Mouse (Mus musculus) stomach, embryonic 16.5 days (tissue): ENCODE results near the gene Prl2c3. TPM values are rescaled to one million over a fixed set of nuclear protein-coding genes. Genes with fewer than 3 reads are reported as not detected.
"Not testable (repeated sequence)": the region's sequence is repeated elsewhere in the genome, so short reads cannot be mapped to it uniquely, and the experiment has no call there.

ENCODE experiments used
- ATAC-seq: fragments of 200-750 bp; cut with Nextera tagmentation; 2 replicates; pipeline ENCODE4 v1.8.0; 2017; ENCODE audit warnings: moderate number of reproducible peaks, moderate TSS enrichment; ENCODE audit not compliant: insufficient read depth, low FRiP score
- H3K27ac ChIP-seq: fragments of 300-500 bp; sonication (generic); 2 replicates; pipeline ENCODE4 v1.5.1; 2014; ENCODE audit warnings: low read length
- H3K27me3 ChIP-seq: fragments of 300-500 bp; sonication (generic); 2 replicates; pipeline ENCODE4 v1.6.1; 2014; ENCODE audit warnings: low read length, control low read depth, mixed read lengths; ENCODE audit not compliant: control insufficient read depth, insufficient read depth
- H3K36me3 ChIP-seq: fragments of 300-500 bp; sonication (generic); 2 replicates; pipeline ENCODE4 v1.6.1; 2014; ENCODE audit warnings: low read length; ENCODE audit not compliant: control insufficient read depth, insufficient read depth
- H3K4me1 ChIP-seq: fragments of 300-500 bp; sonication (generic); 2 replicates; pipeline ENCODE4 v1.6.1; 2014; ENCODE audit warnings: low read length, control low read depth, mixed read lengths; ENCODE audit not compliant: control insufficient read depth, insufficient read depth
- H3K4me2 ChIP-seq: fragments of 300-500 bp; sonication (generic); 2 replicates; pipeline ENCODE4 v1.6.1; 2014; ENCODE audit warnings: low read depth, low read length, mixed read lengths
- H3K4me3 ChIP-seq: fragments of 300-500 bp; sonication (generic); replicated peaks from 2 replicates; pipeline ENCODE4 v1.5.1; 2014; ENCODE audit warnings: mild to moderate bottlenecking, low read length
- H3K9ac ChIP-seq: fragments of 300-500 bp; sonication (generic); 2 replicates; pipeline ENCODE4 v1.6.1; 2014; ENCODE audit warnings: low read length
- H3K9me3 ChIP-seq: fragments of 300-500 bp; sonication (generic); replicated peaks from 2 replicates; pipeline ENCODE4 v1.6.1; 2016; ENCODE audit warnings: low read length, control low read depth; ENCODE audit not compliant: control insufficient read depth
- WGBS: fragments of 180-500 bp; shearing (Covaris S2); extraction: QIAGEN DNeasy Blood & Tissue Kit; methylation state at CpG from one replicate; pipeline ENCODE4 v1.1.7; 2014; 5-methylcytosine and 5-hydroxymethylcytosine counted together
- polyA plus RNA-seq: library from polyadenylated mRNA; unstranded; fragments of >200 nt; fragmentation: Nextera tagmentation; extraction: Ambion mirVana; gene quantifications from 2 replicates; pipeline ENCODE4 v1.2.1, GENCODE M21; 2015

Gene Prl2c3
- polyA plus RNA-seq: not detected in 2 replicates

DNA sequence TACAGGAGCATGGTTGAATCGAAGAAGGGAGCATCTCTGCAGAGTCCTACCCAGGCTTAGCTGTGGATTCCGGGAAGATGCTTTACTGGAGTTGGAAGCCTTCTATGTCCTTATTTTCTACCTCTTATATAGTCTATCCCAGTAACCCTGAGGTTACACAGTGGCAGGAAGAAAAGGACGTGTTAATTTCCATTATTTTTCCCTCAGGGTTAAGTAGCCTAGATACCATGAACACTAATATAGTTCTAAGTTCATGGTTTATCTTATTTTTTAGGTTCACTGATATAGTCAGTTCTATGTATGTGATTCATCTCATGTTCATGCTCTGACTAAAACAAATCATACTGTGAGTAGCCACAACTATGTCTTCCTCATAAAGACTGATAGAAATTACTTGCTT, at the start of gene Prl2c3:
Gene Prl2c3, minus strand, starts transcription at position 101 of the 400 bp plus-strand sequence.
- ATAC-seq, H3K4me2 ChIP-seq, H3K27ac ChIP-seq, H3K36me3 ChIP-seq, H3K27me3 ChIP-seq, H3K9ac ChIP-seq, H3K4me1 ChIP-seq, H3K9me3 ChIP-seq, H3K4me3 ChIP-seq: not testable (repeated sequence)
- WGBS: 61% methylated on average over 3 of the region's 3 CpGs

GRCm38 (mm10) chr13:12848254-12848653, 48.4 kb upstream of the Prl2c3 start:
- WGBS: 73% methylated on average over 4 of the region's 4 CpGs
- ATAC-seq: peak; percentile 63
- not testable (repeated sequence) for H3K9me3 ChIP-seq, H3K27me3 ChIP-seq, H3K4me1 ChIP-seq, H3K27ac ChIP-seq, H3K4me2 ChIP-seq, H3K9ac ChIP-seq, H3K4me3 ChIP-seq, H3K36me3 ChIP-seq

DNA sequence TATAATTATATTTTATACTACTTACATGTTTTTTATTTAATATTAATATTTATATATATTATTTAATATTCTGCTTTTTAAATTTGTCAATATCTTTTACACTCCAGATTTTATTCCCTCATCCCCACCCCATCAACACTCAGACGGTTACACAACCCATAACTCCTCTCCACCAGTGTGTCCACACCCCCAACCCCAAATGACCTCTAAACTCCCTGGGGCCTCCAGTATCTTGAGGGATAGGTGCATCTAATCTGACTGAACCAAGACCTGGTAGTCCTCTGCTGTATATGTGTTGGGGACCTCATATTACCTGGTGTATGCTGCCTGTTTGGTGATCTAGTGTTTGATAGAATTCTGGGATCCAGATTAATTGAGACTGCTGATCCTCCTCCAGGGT, 44.8 kb upstream of the Prl2c3 start:
- not testable (repeated sequence) for H3K9me3 ChIP-seq, ATAC-seq
- WGBS: 96% methylated on average over 1 of the region's 1 CpGs

GRCm38 (mm10) chr13:12837546-12837945, 37.7 kb upstream of the Prl2c3 start:
- not testable (repeated sequence) for H3K36me3 ChIP-seq, H3K27me3 ChIP-seq, H3K4me1 ChIP-seq, H3K9ac ChIP-seq, H3K27ac ChIP-seq, ATAC-seq, H3K4me2 ChIP-seq, H3K4me3 ChIP-seq
- peaks cover 12% of the 10 kb centered on the region for H3K9me3 ChIP-seq
- 66% methylated on average over 2 of the region's 2 CpGs for WGBS

More for the DNA sequence above, 44.8 kb upstream of the Prl2c3 start:
- H3K27ac ChIP-seq, H3K9ac ChIP-seq, H3K4me2 ChIP-seq, H3K36me3 ChIP-seq, H3K4me3 ChIP-seq, H3K27me3 ChIP-seq, H3K4me1 ChIP-seq: not testable (repeated sequence)

DNA sequence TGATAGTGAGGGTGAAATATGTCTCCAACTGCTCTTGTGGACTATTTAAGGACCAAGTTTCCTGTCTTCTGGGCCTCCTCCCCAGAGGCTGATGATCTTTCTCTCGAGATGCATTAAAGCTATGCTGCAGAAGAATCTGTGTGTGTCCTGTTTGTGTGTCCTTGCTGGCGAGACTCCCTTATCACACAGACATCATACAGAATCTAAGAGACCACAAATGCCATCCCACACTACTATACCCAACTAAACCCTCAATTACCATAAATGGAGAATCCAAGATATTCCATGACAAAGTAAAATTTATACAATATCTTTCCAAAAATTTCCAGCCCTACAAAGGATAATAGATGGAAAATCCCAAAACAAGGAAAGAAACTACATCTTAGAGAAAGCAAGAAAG, 31.9 kb upstream of the Prl2c3 start:
- no peaks in the 10 kb centered on the region for H3K4me1 ChIP-seq
- WGBS: 72% methylated on average over 2 of the region's 2 CpGs
- H3K9ac ChIP-seq: no peak overlapping the region
- ATAC-seq: no peak
- H3K4me3 ChIP-seq: no peak overlapping the region
- no peak overlapping the region for H3K4me2 ChIP-seq
- peaks cover 31% of the 10 kb centered on the region for H3K9me3 ChIP-seq
- no peak overlapping the region for H3K27ac ChIP-seq
- H3K27me3 ChIP-seq: no peaks in the 10 kb centered on the region
- H3K36me3 ChIP-seq: no peaks in the 10 kb centered on the region

GRCm38 (mm10) chr13:12829031-12829430, 29.2 kb upstream of the Prl2c3 start:
- Histone ChIP-seq H3K27me3 (no peaks in the 10 kb centered on the region), H3K27ac (no peak overlapping the region), H3K9me3 (peaks cover 32% of the 10 kb centered on the region), H3K36me3 (no peaks in the 10 kb centered on the region), H3K9ac (no peak overlapping the region), H3K4me1 (no peaks in the 10 kb centered on the region), H3K4me3 (no peak overlapping the region), H3K4me2 (no peak overlapping the region)
- ATAC-seq: no peak
- WGBS: 80% methylated on average over 5 of the region's 5 CpGs

- H3K4me3 ChIP-seq, H3K27me3 ChIP-seq, H3K4me2 ChIP-seq, H3K27ac ChIP-seq, H3K9ac ChIP-seq, H3K4me1 ChIP-seq, H3K36me3 ChIP-seq: not testable (repeated sequence)
- peaks cover 18% of the 10 kb centered on the region for H3K9me3 ChIP-seq
- peak; percentile 74; the same call in 1 of the 2 replicates for ATAC-seq
- WGBS: 68% methylated on average over 4 of the region's 4 CpGs
These were observed 24.8 kb upstream of the Prl2c3 start for GRCm38 (mm10) chr13:12824500-12825176.

GRCm38 (mm10) chr13:12813734-12814424, 14.0 kb upstream of the Prl2c3 start:
- H3K36me3 ChIP-seq, H3K4me3 ChIP-seq, H3K27me3 ChIP-seq, H3K4me2 ChIP-seq, H3K27ac ChIP-seq, H3K4me1 ChIP-seq, H3K9me3 ChIP-seq, ATAC-seq, H3K9ac ChIP-seq: not testable (repeated sequence)
- WGBS: 75% methylated on average over 5 of the region's 5 CpGs

DNA sequence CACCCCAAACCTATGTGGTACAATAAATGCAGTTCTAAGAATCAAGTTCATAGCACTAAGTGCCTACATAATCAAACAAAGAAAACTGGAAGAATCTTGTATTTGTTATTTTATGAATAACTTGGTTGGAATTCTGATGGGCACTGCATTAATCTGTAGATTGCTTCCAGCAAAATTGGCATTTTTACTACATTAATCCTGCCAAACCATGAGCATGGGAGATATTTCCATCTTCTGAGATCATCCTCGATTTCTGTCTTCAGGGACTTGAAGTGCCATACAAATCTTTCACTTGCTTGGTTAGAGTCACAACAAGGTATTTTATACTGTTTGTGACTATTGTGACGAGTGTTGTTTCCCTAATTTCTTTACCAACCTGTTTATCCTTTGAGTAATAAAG, 9.7 kb upstream of the Prl2c3 start:
- Histone ChIP-seq H3K4me1 (no peaks in the 10 kb centered on the region), H3K9ac (no peak overlapping the region), H3K27ac (no peak overlapping the region), H3K36me3 (no peaks in the 10 kb centered on the region), H3K9me3 (0 out of 2 replicates have a peak, but pooled peaks cover 5% of the 10 kb centered on the region), H3K4me2 (no peak overlapping the region), H3K27me3 (no peaks in the 10 kb centered on the region), H3K4me3 (no peak overlapping the region)
- WGBS: 57% methylated on average over 2 of the region's 2 CpGs
- no peak for ATAC-seq
